Mouse (Mus musculus) midbrain, embryonic 16.5 days (tissue): ENCODE data around the gene Tbce. TPM values are rescaled to one million over a fixed set of nuclear protein-coding genes. Genes with fewer than 3 reads are reported as not detected.
A peak's percentile ranks its signal among the peaks of the same experiment; 100 is the strongest.

ENCODE experiments used
- ATAC-seq: fragments of 200-750 bp; cut with Nextera tagmentation; 2 replicates; pipeline ENCODE4 v1.8.0; 2017; ENCODE audit warnings: moderate TSS enrichment
- H3K27ac ChIP-seq: fragments of 300-500 bp; sonication (generic); 2 replicates; pipeline ENCODE4 v1.5.1; 2014; ENCODE audit warnings: mild to moderate bottlenecking, low read length, mixed read lengths
- H3K27me3 ChIP-seq: fragments of 300-500 bp; sonication (generic); 2 replicates; pipeline ENCODE4 v1.6.1; 2014; ENCODE audit warnings: low read depth, low read length, mixed read lengths; ENCODE audit not compliant: control insufficient read depth, insufficient read depth
- H3K36me3 ChIP-seq: fragments of 300-500 bp; sonication (generic); 2 replicates; pipeline ENCODE4 v1.6.1; 2014; ENCODE audit warnings: mild to moderate bottlenecking, low read length, moderate library complexity, mixed read lengths; ENCODE audit not compliant: control insufficient read depth, insufficient read depth
- H3K4me1 ChIP-seq: fragments of 300-500 bp; sonication (generic); 2 replicates; pipeline ENCODE4 v1.6.1; 2014; ENCODE audit warnings: mild to moderate bottlenecking, low read length, mixed read lengths; ENCODE audit not compliant: control insufficient read depth, insufficient read depth
- H3K4me2 ChIP-seq: fragments of 300-500 bp; sonication (generic); 2 replicates; pipeline ENCODE4 v1.6.1; 2014; ENCODE audit warnings: mild to moderate bottlenecking, low read length, mixed read lengths
- H3K4me3 ChIP-seq: fragments of 300-500 bp; sonication (generic); 2 replicates; pipeline ENCODE4 v1.5.1; 2014; ENCODE audit warnings: low read depth, mild to moderate bottlenecking, low read length, moderate library complexity, mixed read lengths
- H3K9ac ChIP-seq: fragments of 300-500 bp; sonication (generic); 2 replicates; pipeline ENCODE4 v1.6.1; 2014; ENCODE audit warnings: low read depth, low read length, mixed read lengths
- H3K9me3 ChIP-seq: fragments of 300-500 bp; sonication (generic); replicated peaks from 2 replicates; pipeline ENCODE4 v1.6.1; 2014; ENCODE audit warnings: mild to moderate bottlenecking, low read length, mixed read lengths; ENCODE audit not compliant: control insufficient read depth, poor library complexity, severe bottlenecking
- WGBS: fragments of 180-500 bp; shearing (Covaris S2); extraction: QIAGEN DNeasy Blood & Tissue Kit; methylation state at CpG from one replicate; pipeline ENCODE4 v1.1.7; 2014; 5-methylcytosine and 5-hydroxymethylcytosine counted together
- polyA plus RNA-seq: library from polyadenylated mRNA; unstranded; fragments of >200 nt; fragmentation: Nextera tagmentation; extraction: Ambion mirVana; gene quantifications from 2 replicates; pipeline ENCODE4 v1.2.1, GENCODE M21; 2015

Gene Tbce
- polyA plus RNA-seq, 1 experiment from 2014 or later, result 106 TPM

GRCm38 (mm10) chr13:13968629-13969111 lies 70.8 kb downstream of the Tbce start:
- no peak for ATAC-seq
- Histone ChIP-seq H3K9me3 (no peaks in the 10 kb centered on the region), H3K9ac (no peak overlapping the region), H3K27ac (no peak overlapping the region), H3K4me3 (no peak overlapping the region), H3K4me2 (no peak overlapping the region), H3K36me3 (peaks cover 5% of the 10 kb centered on the region; the same call in 1 of the 2 replicates), H3K27me3 (no peaks in the 10 kb centered on the region), H3K4me1 (no peaks in the 10 kb centered on the region)
- WGBS, result 90% methylated on average over 4 of the region's 4 CpGs

- no peaks in the 10 kb centered on the region for H3K9me3 ChIP-seq
- no peak overlapping the region for H3K9ac ChIP-seq
- no peak overlapping the region for H3K4me2 ChIP-seq
- no peak overlapping the region for H3K27ac ChIP-seq
- peaks cover 5% of the 10 kb centered on the region; the same call in 1 of the 2 replicates for H3K36me3 ChIP-seq
- no peak for ATAC-seq
- no peaks in the 10 kb centered on the region for H3K4me1 ChIP-seq
- no peak overlapping the region for H3K4me3 ChIP-seq
- H3K27me3 ChIP-seq, result no peaks in the 10 kb centered on the region
- 93% methylated on average over 4 of the region's 4 CpGs for WGBS
Measured at GRCm38 (mm10) chr13:13966172-13966571, 73.3 kb downstream of the Tbce start.

- Histone ChIP-seq H3K27me3 (no peaks in the 10 kb centered on the region), H3K4me2 (no peak overlapping the region), H3K4me1 (no peaks in the 10 kb centered on the region), H3K9me3 (no peaks in the 10 kb centered on the region), H3K9ac (no peak overlapping the region), H3K27ac (no peak overlapping the region), H3K36me3 (peaks cover 5% of the 10 kb centered on the region; the same call in 1 of the 2 replicates), H3K4me3 (no peak overlapping the region)
- WGBS, result 70% methylated on average over 19 of the region's 19 CpGs
- ATAC-seq, result no peak
Measured at GRCm38 (mm10) chr13:13965388-13965964, 74.0 kb downstream of the Tbce start.

GRCm38 (mm10) chr13:13961046-13961445 lies 78.4 kb downstream of the Tbce start:
- H3K36me3 ChIP-seq, result no peaks in the 10 kb centered on the region; the same call in 1 of the 2 replicates
- no peak overlapping the region for H3K4me2 ChIP-seq
- no peak overlapping the region for H3K9ac ChIP-seq
- WGBS, result 93% methylated on average over 4 of the region's 4 CpGs
- ATAC-seq, result no peak
- no peaks in the 10 kb centered on the region for H3K9me3 ChIP-seq
- no peak overlapping the region for H3K27ac ChIP-seq
- no peaks in the 10 kb centered on the region for H3K27me3 ChIP-seq
- H3K4me3 ChIP-seq, result no peak overlapping the region
- H3K4me1 ChIP-seq, result peaks cover 2% of the 10 kb centered on the region; the same call in 1 of the 2 replicates

DNA sequence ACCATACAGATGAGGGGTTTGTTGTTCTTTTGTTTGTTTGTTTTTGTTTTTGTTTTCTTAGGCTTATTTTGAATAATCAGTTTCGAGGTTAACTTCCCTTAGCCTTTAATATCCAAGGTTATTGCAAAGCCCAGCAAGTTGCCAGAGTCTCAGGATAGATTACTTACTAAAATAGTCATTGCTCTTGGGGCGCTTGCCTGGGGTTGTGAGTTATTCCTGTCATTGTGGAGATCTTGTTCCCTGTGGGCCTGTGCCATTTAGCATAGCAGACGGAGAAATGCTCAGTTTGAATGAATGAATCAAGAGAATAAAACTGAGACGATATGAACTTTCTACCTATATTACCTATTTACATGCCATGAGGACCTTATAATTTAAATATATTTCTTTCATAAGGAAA lies 79.2 kb downstream of the Tbce start:
- no peak overlapping the region for H3K9ac ChIP-seq
- WGBS, result 93% methylated on average over 4 of the region's 4 CpGs

GRCm38 (mm10) chr13:13956686-13957085 lies 82.8 kb downstream of the Tbce start:
- peaks cover 10% of the 10 kb centered on the region for H3K4me1 ChIP-seq
- no peak overlapping the region for H3K9ac ChIP-seq
- no peaks in the 10 kb centered on the region for H3K9me3 ChIP-seq
- no peak overlapping the region for H3K4me2 ChIP-seq
- no peak overlapping the region for H3K4me3 ChIP-seq
- no peak for ATAC-seq
- no peaks in the 10 kb centered on the region; the same call in 1 of the 2 replicates for H3K36me3 ChIP-seq
- H3K27ac ChIP-seq, result no peak overlapping the region
- 86% methylated on average over 4 of the region's 4 CpGs for WGBS
- H3K27me3 ChIP-seq, result no peaks in the 10 kb centered on the region

More for the DNA sequence above, 79.2 kb downstream of the Tbce start:
- Histone ChIP-seq H3K4me2 (no peak overlapping the region), H3K4me1 (peaks cover 7% of the 10 kb centered on the region), H3K27ac (no peak overlapping the region), H3K27me3 (no peaks in the 10 kb centered on the region), H3K36me3 (no peaks in the 10 kb centered on the region; the same call in 1 of the 2 replicates), H3K4me3 (no peak overlapping the region), H3K9me3 (no peaks in the 10 kb centered on the region)
- ATAC-seq, result no peak

DNA sequence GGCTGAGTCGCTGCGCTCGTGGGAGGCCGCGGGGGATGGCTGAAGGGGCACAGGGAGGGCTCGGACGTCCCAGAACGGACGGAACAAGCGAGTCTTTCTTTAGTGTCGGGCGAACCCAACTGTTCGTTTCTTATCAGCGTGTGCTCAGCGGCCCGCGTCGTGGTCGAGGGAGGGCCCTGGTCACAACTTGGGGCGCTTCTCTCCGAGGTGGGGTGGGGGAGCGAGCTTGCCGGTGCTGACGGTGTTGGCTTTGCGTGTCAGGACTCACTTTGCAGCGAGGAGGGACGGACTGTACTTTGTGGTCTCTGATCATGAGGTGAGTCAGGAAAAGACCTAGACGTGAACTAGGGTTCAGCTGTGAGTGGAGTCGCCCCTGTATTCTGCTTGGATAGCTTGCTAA lies 84.5 kb downstream of the Tbce start:
- no peak for ATAC-seq
- H3K4me2 ChIP-seq, result peak overlapping the region; percentile 81
- H3K9ac ChIP-seq, result peak overlapping the region; percentile 80
- peak overlapping the region; percentile 90 for H3K4me3 ChIP-seq
- peak overlapping the region; percentile 80 for H3K27ac ChIP-seq
- no peaks in the 10 kb centered on the region for H3K36me3 ChIP-seq
- no peaks in the 10 kb centered on the region for H3K9me3 ChIP-seq
- under 1% methylated on average over 29 of the region's 29 CpGs for WGBS
- peaks cover 10% of the 10 kb centered on the region for H3K4me1 ChIP-seq
- H3K27me3 ChIP-seq, result no peaks in the 10 kb centered on the region

DNA sequence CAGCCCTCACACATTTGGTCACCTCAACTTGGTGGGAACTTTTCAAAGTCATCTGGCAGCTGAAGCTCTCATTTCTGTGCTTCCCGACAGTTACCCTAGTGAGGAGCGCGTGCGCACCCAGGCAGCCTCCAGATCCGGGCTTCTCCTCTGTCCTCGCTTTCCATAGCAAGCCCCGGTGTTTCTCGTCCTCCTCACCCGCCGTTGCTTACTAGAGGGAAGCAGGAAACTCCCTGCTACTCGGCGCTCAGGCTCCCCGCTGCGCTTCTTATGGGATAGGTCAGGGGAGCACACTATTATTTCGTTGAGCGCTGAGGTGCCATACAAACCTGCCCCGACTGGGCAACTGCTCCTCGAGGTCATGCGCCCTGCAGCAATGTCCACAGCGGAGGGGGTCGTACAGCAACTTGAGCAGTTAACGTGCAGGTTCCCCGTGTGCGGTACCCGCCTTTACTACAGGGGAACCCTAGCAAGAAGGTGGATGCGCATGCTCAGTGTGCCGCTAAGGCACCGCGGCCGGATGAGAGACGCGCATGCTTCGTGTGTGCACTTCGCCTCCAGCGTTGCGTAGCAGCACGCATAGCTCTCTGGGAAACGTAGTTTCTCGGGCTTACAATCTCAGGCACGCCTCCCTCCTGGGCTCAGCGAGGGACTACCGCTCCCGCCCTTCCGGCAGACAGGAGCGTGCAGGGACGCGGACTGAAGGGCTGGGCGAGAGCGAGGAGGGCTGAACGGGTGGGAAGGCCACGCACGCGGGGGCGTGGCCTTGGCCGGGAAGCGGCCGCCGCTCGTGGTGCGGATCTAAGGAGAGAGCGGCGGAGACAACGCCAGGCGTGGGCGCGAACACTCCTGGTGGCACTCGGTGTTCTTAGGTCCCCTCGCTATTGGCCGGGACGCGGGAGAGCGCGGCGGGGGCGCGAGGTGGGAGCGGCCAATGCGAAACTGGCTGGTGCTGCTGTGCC lies 85.3 kb downstream of the Tbce start, which contains the start of gene B3galnt2:
B3galnt2 (plus strand) TSS at position 596 of the 959 bp plus-strand sequence.
- peak; percentile 100 for ATAC-seq
- Histone ChIP-seq H3K4me1 (peaks cover 10% of the 10 kb centered on the region), H3K9ac (peak within 1 kb of the TSS; percentile 80), H3K4me3 (peak within 1 kb of the TSS; percentile 90), H3K9me3 (no peaks in the 10 kb centered on the region), H3K27me3 (no peaks in the 10 kb centered on the region), H3K4me2 (peak within 1 kb of the TSS; percentile 81), H3K27ac (peak within 1 kb of the TSS; percentile 81), H3K36me3 (no peaks in the 10 kb centered on the region)
- under 1% methylated on average over 77 of the region's 78 CpGs for WGBS
